Mouse (Mus musculus) liver, embryonic 14.5 days (tissue): ENCODE results near the gene Esyt2. TPM values are rescaled to one million over a fixed set of nuclear protein-coding genes. Genes with fewer than 3 reads are reported as not detected.

Source experiments
- ATAC-seq: fragments of 200-750 bp; cut with Nextera tagmentation; 2 replicates; pipeline ENCODE4 v1.8.0; 2017; ENCODE audit warnings: moderate number of reproducible peaks, mild to moderate bottlenecking, moderate library complexity; ENCODE audit not compliant: insufficient read depth
- DNase-seq, 3 experiments: peaks; one replicate each; pipeline ENCODE4 v3.0.0-alpha.2; 2012 to 2013; ENCODE audit warnings: low read depth in 3 of 3, low spot score in 3 of 3
- H3K27ac ChIP-seq: fragments of 300-500 bp; sonication (generic); 2 replicates; pipeline ENCODE4 v1.5.1; 2014; ENCODE audit warnings: moderate library complexity, mild to moderate bottlenecking, control low read depth, inconsistent platforms
- H3K27me3 ChIP-seq: fragments of 300-500 bp; sonication (generic); 2 replicates; pipeline ENCODE4 v1.6.1; 2014; ENCODE audit warnings: mild to moderate bottlenecking, low read length, moderate library complexity; ENCODE audit not compliant: control insufficient read depth, insufficient read depth
- H3K36me3 ChIP-seq: fragments of 300-500 bp; sonication (generic); replicated peaks from 2 replicates; pipeline ENCODE4 v1.6.1; 2014; ENCODE audit warnings: low read depth; ENCODE audit not compliant: control insufficient read depth, insufficient read depth
- H3K4me1 ChIP-seq, 2 experiments: fragments of 200-500 bp in 1 of 2; fragments of 300-500 bp in 1 of 2; sonication (generic) in 1 of 2; replicated peaks; 2 replicates each; pipeline ENCODE4 v1.6.1; 2012 to 2014; ENCODE audit warnings: antibody characterized with exemption in 1 of 2, inconsistent platforms in 1 of 2, low read length in 1 of 2; ENCODE audit not compliant: control insufficient read depth in 2 of 2, insufficient read depth in 2 of 2
- H3K4me2 ChIP-seq: fragments of 300-500 bp; sonication (generic); 2 replicates; pipeline ENCODE4 v1.6.1; 2014; ENCODE audit warnings: low read depth, mild to moderate bottlenecking, control low read depth, moderate library complexity
- H3K4me3 ChIP-seq, 2 experiments: fragments of 200-500 bp in 1 of 2; fragments of 300-500 bp in 1 of 2; sonication (generic) in 1 of 2; 2 replicates each; pipeline ENCODE4 v1.5.1; 2012 to 2014; ENCODE audit warnings: low read depth in 2 of 2, low read length in 2 of 2, mild to moderate bottlenecking in 2 of 2, control low read depth in 1 of 2, inconsistent platforms in 1 of 2, moderate library complexity in 1 of 2; ENCODE audit not compliant: insufficient read depth in 1 of 2
- H3K9ac ChIP-seq: fragments of 300-500 bp; sonication (generic); replicated peaks from 2 replicates; pipeline ENCODE4 v1.6.1; 2014; ENCODE audit warnings: mild to moderate bottlenecking, control low read depth, moderate library complexity
- H3K9me3 ChIP-seq: fragments of 300-500 bp; sonication (generic); 2 replicates; pipeline ENCODE4 v1.6.1; 2016; ENCODE audit warnings: low read length, mixed read lengths; ENCODE audit not compliant: control insufficient read depth
- CTCF ChIP-seq: IDR thresholded peaks from 2 replicates; pipeline ENCODE4 v1.5.1; 2016; ENCODE audit warnings: antibody characterized with exemption, low read depth, control low read depth
- EP300 ChIP-seq: IDR thresholded peaks from 2 replicates; pipeline ENCODE4 v1.6.1; 2016; ENCODE audit warnings: antibody characterized with exemption, low read depth
- WGBS: fragments of 180-500 bp; shearing (Covaris S2); extraction: QIAGEN DNeasy Blood & Tissue Kit; methylation state at CpG from one replicate; pipeline ENCODE4 v1.1.7; 2014; ENCODE audit not compliant: insufficient replicate concordance; 5-methylcytosine and 5-hydroxymethylcytosine counted together
- polyA plus RNA-seq, 2 experiments: library from polyadenylated mRNA; depleted of rRNA in 1 of 2; stranded (reverse) in 1 of 2; unstranded in 1 of 2; fragments of >200 nt; fragmentation: Nextera tagmentation in 1 of 2; extraction: Ambion mirVana in 1 of 2; gene quantifications; 2 replicates each; pipeline versions ENCODE4 v1.2.1 to v1.2.3; 2012 to 2014

The Esyt2 gene
- polyA plus RNA-seq, 2 experiments, result 6.3 to 10.4 TPM

- H3K4me3 ChIP-seq, result no peak overlapping the region
- H3K4me2 ChIP-seq, result no peak overlapping the region
- no peak overlapping the region for H3K9ac ChIP-seq
- peaks cover 5 to 7% of the 10 kb centered on the region in 2 experiments for H3K4me1 ChIP-seq
- TF ChIP-seq CTCF (no peak), EP300 (no peak)
- H3K36me3 ChIP-seq, result no peaks in the 10 kb centered on the region
- H3K27ac ChIP-seq, result no peak overlapping the region
- DNase-seq (no peak), ATAC-seq (no peak)
- 67% methylated on average over 1 of the region's 1 CpGs for WGBS
- H3K27me3 ChIP-seq, result no peaks in the 10 kb centered on the region
- no peaks in the 10 kb centered on the region for H3K9me3 ChIP-seq
Measured at GRCm38 (mm10) chr12:116306042-116306441, 25.0 kb downstream of the Esyt2 start.

- ATAC-seq (no peak), DNase-seq (no peak)
- no peaks in the 10 kb centered on the region for H3K9me3 ChIP-seq
- H3K4me3 ChIP-seq, result no peak overlapping the region
- 65% methylated on average over 3 of the region's 3 CpGs for WGBS
- TF ChIP-seq CTCF (no peak), EP300 (no peak)
- H3K27ac ChIP-seq, result no peak overlapping the region
- no peaks in the 10 kb centered on the region for H3K36me3 ChIP-seq
- H3K4me1 ChIP-seq, result peaks cover 5 to 7% of the 10 kb centered on the region in 2 experiments
- no peaks in the 10 kb centered on the region for H3K27me3 ChIP-seq
- H3K9ac ChIP-seq, result no peak overlapping the region
- no peak overlapping the region for H3K4me2 ChIP-seq
Measured at GRCm38 (mm10) chr12:116307870-116308269, 26.9 kb downstream of the Esyt2 start.

- H3K36me3 ChIP-seq, result no peaks in the 10 kb centered on the region
- TF ChIP-seq CTCF (no peak), EP300 (peak; percentile 42)
- H3K4me2 ChIP-seq, result no peak overlapping the region
- WGBS, result 43% methylated on average over 2 of the region's 2 CpGs
- H3K9me3 ChIP-seq, result no peaks in the 10 kb centered on the region
- no peak overlapping the region for H3K27ac ChIP-seq
- DNase-seq, result no peak
- no peaks in the 10 kb centered on the region for H3K27me3 ChIP-seq
- H3K4me3 ChIP-seq, result no peak overlapping the region
- H3K4me1 ChIP-seq, result peaks cover 5 to 7% of the 10 kb centered on the region in 2 experiments
- ATAC-seq, result peak; percentile 15; the same call in 1 of the 2 replicates
- H3K9ac ChIP-seq, result no peak overlapping the region
Measured at GRCm38 (mm10) chr12:116308612-116309011, 27.6 kb downstream of the Esyt2 start.

GRCm38 (mm10) chr12:116313816-116314215 lies 32.8 kb downstream of the Esyt2 start:
- TF ChIP-seq CTCF (no peak), EP300 (no peak)
- WGBS, result 41% methylated on average over 1 of the region's 1 CpGs
- Histone ChIP-seq H3K4me3 (no peak overlapping the region), H3K9ac (no peak overlapping the region), H3K27me3 (no peaks in the 10 kb centered on the region), H3K36me3 (no peaks in the 10 kb centered on the region), H3K4me1 (peaks cover 3 to 5% of the 10 kb centered on the region in 2 experiments; a peak in 3 of 4 replicates), H3K4me2 (no peak overlapping the region), H3K9me3 (no peaks in the 10 kb centered on the region), H3K27ac (no peak overlapping the region)
- ATAC-seq (no peak), DNase-seq (no peak)

- H3K27ac ChIP-seq, result no peak overlapping the region
- H3K9ac ChIP-seq, result no peak overlapping the region
- ATAC-seq (no peak), DNase-seq (no peak)
- WGBS, result 69% methylated on average over 3 of the region's 3 CpGs
- H3K4me3 ChIP-seq, result no peak overlapping the region
- H3K4me2 ChIP-seq, result no peak overlapping the region
- H3K36me3 ChIP-seq, result no peaks in the 10 kb centered on the region
- H3K4me1 ChIP-seq, result peaks cover 3% of the 10 kb centered on the region in 2 experiments; a peak in 1 of 4 replicates
- no peak for TF ChIP-seq EP300
- TF ChIP-seq CTCF, result no peak
- H3K27me3 ChIP-seq, result no peaks in the 10 kb centered on the region
- H3K9me3 ChIP-seq, result no peaks in the 10 kb centered on the region
Measured at GRCm38 (mm10) chr12:116315498-116315897, 34.5 kb downstream of the Esyt2 start.
